Mouse (Mus musculus) intestine, postnatal 0 days (tissue): ENCODE measurements around the gene Aif1l. TPM values are rescaled to one million over a fixed set of nuclear protein-coding genes. Genes with fewer than 3 reads are reported as not detected.

ENCODE experiments used
- ATAC-seq: fragments of 200-750 bp; cut with Nextera tagmentation; 2 replicates; pipeline ENCODE4 v1.8.0; 2017; ENCODE audit warnings: mild to moderate bottlenecking, moderate TSS enrichment, moderate library complexity
- H3K27ac ChIP-seq: fragments of 300-500 bp; sonication (generic); 2 replicates; pipeline ENCODE4 v1.5.1; 2014; ENCODE audit warnings: mild to moderate bottlenecking, low read depth, low read length, moderate library complexity
- H3K27me3 ChIP-seq: fragments of 300-500 bp; sonication (generic); replicated peaks from 2 replicates; pipeline ENCODE4 v1.6.1; 2014; ENCODE audit warnings: low read length, mixed read lengths; ENCODE audit not compliant: control insufficient read depth, insufficient read depth
- H3K36me3 ChIP-seq: fragments of 300-500 bp; sonication (generic); 2 replicates; pipeline ENCODE4 v1.6.1; 2014; ENCODE audit warnings: mild to moderate bottlenecking, moderate library complexity; ENCODE audit not compliant: control insufficient read depth, insufficient read depth
- H3K4me1 ChIP-seq: fragments of 300-500 bp; sonication (generic); replicated peaks from 2 replicates; pipeline ENCODE4 v1.6.1; 2014; ENCODE audit warnings: antibody characterized with exemption, low read length, mixed read lengths; ENCODE audit not compliant: control insufficient read depth, insufficient read depth
- H3K4me2 ChIP-seq: fragments of 300-500 bp; sonication (generic); replicated peaks from 2 replicates; pipeline ENCODE4 v1.6.1; 2014; ENCODE audit warnings: low read depth, mild to moderate bottlenecking, moderate library complexity
- H3K4me3 ChIP-seq: fragments of 300-500 bp; sonication (generic); 2 replicates; pipeline ENCODE4 v1.5.1; 2014; ENCODE audit warnings: low read depth, low read length
- H3K9ac ChIP-seq: fragments of 300-500 bp; sonication (generic); 2 replicates; pipeline ENCODE4 v1.6.1; 2014; ENCODE audit warnings: mild to moderate bottlenecking, low read depth, low read length
- H3K9me3 ChIP-seq: fragments of 300-500 bp; sonication (generic); 2 replicates; pipeline ENCODE4 v1.6.1; 2016; ENCODE audit warnings: mixed run types; ENCODE audit not compliant: control insufficient read depth
- CTCF ChIP-seq: sonication (generic); IDR thresholded peaks from 2 replicates; pipeline ENCODE4 v1.5.1; 2016; ENCODE audit warnings: low read depth, mild to moderate bottlenecking, control low read depth, antibody characterized with exemption, moderate library complexity
- WGBS: fragments of 180-500 bp; shearing (Covaris S2); extraction: QIAGEN DNeasy Blood & Tissue Kit; methylation state at CpG from one replicate; pipeline ENCODE4 v1.1.7; 2014; 5-methylcytosine and 5-hydroxymethylcytosine counted together
- polyA plus RNA-seq: library from polyadenylated mRNA; unstranded; fragments of >200 nt; fragmentation: Nextera tagmentation; extraction: Ambion mirVana; gene quantifications from 2 replicates; pipeline ENCODE4 v1.2.1, GENCODE M21; 2015

Gene Aif1l
- polyA plus RNA-seq, 1 experiment from 2014 or later, result 8.1 TPM

- no peak for TF ChIP-seq CTCF
- Histone ChIP-seq H3K27me3 (no peaks in the 10 kb centered on the region), H3K36me3 (no peaks in the 10 kb centered on the region), H3K9ac (no peak overlapping the region), H3K4me2 (no peak overlapping the region), H3K9me3 (no peaks in the 10 kb centered on the region), H3K4me1 (no peaks in the 10 kb centered on the region), H3K27ac (no peak overlapping the region), H3K4me3 (no peak overlapping the region)
- 49% methylated on average over 4 of the region's 4 CpGs for WGBS
- no peak for ATAC-seq
Measured at GRCm38 (mm10) chr2:31925936-31926335, 24.0 kb upstream of the Aif1l start.

GRCm38 (mm10) chr2:31929664-31930063 lies 20.3 kb upstream of the Aif1l start:
- no peak for ATAC-seq
- Histone ChIP-seq H3K36me3 (no peaks in the 10 kb centered on the region), H3K9ac (no peak overlapping the region), H3K9me3 (no peaks in the 10 kb centered on the region), H3K4me2 (no peak overlapping the region), H3K4me1 (no peaks in the 10 kb centered on the region), H3K27ac (no peak overlapping the region), H3K27me3 (no peaks in the 10 kb centered on the region), H3K4me3 (no peak overlapping the region)
- no peak for TF ChIP-seq CTCF
- 76% methylated on average over 3 of the region's 3 CpGs for WGBS

GRCm38 (mm10) chr2:31934551-31934950 lies 15.4 kb upstream of the Aif1l start:
- TF ChIP-seq CTCF, result no peak
- H3K36me3 ChIP-seq, result no peaks in the 10 kb centered on the region
- WGBS, result 60% methylated on average over 4 of the region's 4 CpGs
- no peak overlapping the region for H3K27ac ChIP-seq
- no peak overlapping the region for H3K4me3 ChIP-seq
- H3K9ac ChIP-seq, result no peak overlapping the region
- no peaks in the 10 kb centered on the region for H3K4me1 ChIP-seq
- H3K4me2 ChIP-seq, result no peak overlapping the region
- no peaks in the 10 kb centered on the region for H3K9me3 ChIP-seq
- no peaks in the 10 kb centered on the region for H3K27me3 ChIP-seq
- no peak for ATAC-seq

GRCm38 (mm10) chr2:31935054-31935453 lies 14.9 kb upstream of the Aif1l start:
- H3K9ac ChIP-seq, result no peak overlapping the region
- no peak for ATAC-seq
- no peak overlapping the region for H3K4me2 ChIP-seq
- no peaks in the 10 kb centered on the region for H3K36me3 ChIP-seq
- H3K27ac ChIP-seq, result no peak overlapping the region
- no peak for TF ChIP-seq CTCF
- WGBS, result 27% methylated on average over 4 of the region's 4 CpGs
- H3K9me3 ChIP-seq, result no peaks in the 10 kb centered on the region
- H3K4me1 ChIP-seq, result no peaks in the 10 kb centered on the region
- H3K27me3 ChIP-seq, result no peaks in the 10 kb centered on the region
- H3K4me3 ChIP-seq, result no peak overlapping the region

- Histone ChIP-seq H3K27ac (no peak overlapping the region), H3K4me2 (no peak overlapping the region), H3K9ac (no peak overlapping the region), H3K36me3 (no peaks in the 10 kb centered on the region), H3K9me3 (no peaks in the 10 kb centered on the region), H3K4me1 (no peaks in the 10 kb centered on the region), H3K4me3 (no peak overlapping the region), H3K27me3 (no peaks in the 10 kb centered on the region; the same call in 1 of the 2 replicates)
- no peak for ATAC-seq
- WGBS, result 58% methylated on average over 1 of the region's 1 CpGs
- no peak for TF ChIP-seq CTCF
Measured at GRCm38 (mm10) chr2:31938298-31938697, 11.6 kb upstream of the Aif1l start.

GRCm38 (mm10) chr2:31943011-31943410 lies 6.9 kb upstream of the Aif1l start:
- Histone ChIP-seq H3K4me3 (no peak overlapping the region), H3K27ac (no peak overlapping the region), H3K4me1 (no peaks in the 10 kb centered on the region), H3K27me3 (peaks cover under 1% of the 10 kb centered on the region; the same call in 1 of the 2 replicates), H3K9me3 (no peaks in the 10 kb centered on the region), H3K4me2 (no peak overlapping the region), H3K9ac (no peak overlapping the region), H3K36me3 (no peaks in the 10 kb centered on the region)
- WGBS, result 63% methylated on average over 4 of the region's 4 CpGs
- no peak for ATAC-seq
- TF ChIP-seq CTCF, result no peak

- Histone ChIP-seq H3K4me1 (no peaks in the 10 kb centered on the region), H3K27ac (no peak overlapping the region), H3K9ac (no peak overlapping the region), H3K27me3 (peaks cover 10% of the 10 kb centered on the region), H3K36me3 (no peaks in the 10 kb centered on the region), H3K4me2 (no peak overlapping the region), H3K9me3 (no peaks in the 10 kb centered on the region), H3K4me3 (no peak overlapping the region)
- TF ChIP-seq CTCF, result no peak
- 64% methylated on average over 2 of the region's 2 CpGs for WGBS
- ATAC-seq, result no peak
Measured at GRCm38 (mm10) chr2:31945580-31945979, 4.4 kb upstream of the Aif1l start.
